8 mouse cellular contexts compared by ENCODE assay signal in genomic region chr7:118296856-118297518, GRCm38 (mm10). TPM values are rescaled to one million over a fixed set of nuclear protein-coding genes. Genes with fewer than 3 reads are reported as not detected.
DNase-seq lines count a peak whose midpoint lies in the region; ATAC-seq and TF ChIP-seq lines count a peak whose summit lies in the region.

No protein-coding gene starts in this region.

- no peak for ATAC-seq in embryonic facial prominence, embryonic 13.5 days (ENCODE audit: insufficient number of reproducible peaks, insufficient read depth, low FRiP score, low TSS enrichment, low read depth)
- ATAC-seq in limb, embryonic 13.5 days (ENCODE audit: low FRiP score, low read depth) = no peak

- no peak for DNase-seq in gastrocnemius, adult 2 months
- DNase-seq in gastrocnemius, postnatal 4 days (ENCODE audit: low spot score in 2 of 2) = no peak
- peak; percentile 77 for DNase-seq in ES-CJ7 (ENCODE audit: low read depth, low spot score)
- DNase-seq in yolk sac, embryonic 10.5 days (ENCODE audit: low spot score) = no peak
- DNase-seq in right cerebral cortex, postnatal 4 days = no peak
- DNase-seq in adrenal gland, adult 2 months = no peak

- H3K9me3 ChIP-seq in embryonic facial prominence, embryonic 13.5 days = 0 out of 2 replicates have a peak, but pooled peaks cover 10% of the 10 kb centered on the region
- H3K9me3 ChIP-seq in limb, embryonic 13.5 days = peaks cover 11% of the 10 kb centered on the region; the same call in 1 of the 2 replicates

- 61% methylated on average over 14 of the region's 14 CpGs for WGBS in embryonic facial prominence, embryonic 13.5 days
- WGBS in limb, embryonic 13.5 days = 74% methylated on average over 14 of the region's 14 CpGs

- intact Hi-C loops in gastrocnemius, adult 2 months (cut with DNase I) = loop anchor here (5.0 to 10.0 kb wide), 3 partner anchors 55 to 162 kb away; partner anchors contain the start of gene Smg1

- 0 out of 2 replicates have a peak overlapping the region, but pooled peaks have one; percentile 0 for H3K27ac ChIP-seq in gastrocnemius, adult 2 months
- no peak overlapping the region for H3K27ac ChIP-seq in embryonic facial prominence, embryonic 13.5 days
- no peak overlapping the region for H3K27ac ChIP-seq in limb, embryonic 13.5 days

- peak overlapping the region; percentile 41 for H3K4me2 ChIP-seq in embryonic facial prominence, embryonic 13.5 days
- H3K4me2 ChIP-seq in limb, embryonic 13.5 days (replicated peaks) = peak overlapping the region; percentile 39

- no peaks in the 10 kb centered on the region for H3K27me3 ChIP-seq in embryonic facial prominence, embryonic 13.5 days
- no peaks in the 10 kb centered on the region for H3K27me3 ChIP-seq in limb, embryonic 13.5 days

- no peak for TF ChIP-seq CTCF in gastrocnemius, adult 2 months (IDR thresholded peaks at IDR 0.05)

- peak overlapping the region; percentile 28 for H3K4me3 ChIP-seq in gastrocnemius, adult 2 months
- H3K4me3 ChIP-seq in embryonic facial prominence, embryonic 13.5 days = no peak overlapping the region
- H3K4me3 ChIP-seq in limb, embryonic 13.5 days = no peak overlapping the region; the same call in 1 of the 2 replicates

- H3K9ac ChIP-seq in embryonic facial prominence, embryonic 13.5 days = no peak overlapping the region
- no peak overlapping the region for H3K9ac ChIP-seq in limb, embryonic 13.5 days

- H3K36me3 ChIP-seq in embryonic facial prominence, embryonic 13.5 days = no peaks in the 10 kb centered on the region
- H3K36me3 ChIP-seq in limb, embryonic 13.5 days = no peaks in the 10 kb centered on the region

- peaks cover 16% of the 10 kb centered on the region for H3K4me1 ChIP-seq in embryonic facial prominence, embryonic 13.5 days
- H3K4me1 ChIP-seq in limb, embryonic 13.5 days = peaks cover 7% of the 10 kb centered on the region; the same call in 1 of the 2 replicates

RNA-seq across cellular contexts. Expression of gene Smg1, which starts 53.5 kb away (rescaled TPM):
- total RNA-seq in gastrocnemius, adult 2 months (2021) = 10 to 100 TPM; 31.1 to 32.6 TPM
- 10 to 100 TPM; 48.3 to 52.7 TPM for total RNA-seq in gastrocnemius, postnatal 4 days (2021)
- 23.6 and 25.1 TPM in 2 replicates for polyA plus RNA-seq in embryonic facial prominence, embryonic 13.5 days (2015; fragmentation: Nextera tagmentation; extraction: Ambion mirVana)
- 20.8 and 21.2 TPM in 2 replicates for polyA plus RNA-seq in limb, embryonic 13.5 days (2015; fragmentation: Nextera tagmentation; extraction: Ambion mirVana)
- total RNA-seq in adrenal gland, adult 2 months (2021) = 10 to 100 TPM; 29.9 to 44.5 TPM
- 38.4 and 39.7 TPM in 2 replicates for polyA plus RNA-seq in adrenal gland, adult 2 months (2012; rRNA removed)
